Mouse (Mus musculus): ENCODE data around the gene Txnl4b. TPM values are rescaled to one million over a fixed set of nuclear protein-coding genes. Genes with fewer than 3 reads are reported as not detected.

The Txnl4b gene
- polyA plus RNA-seq, 1 experiment from 2014 or later: 22.4 TPM

DNA sequence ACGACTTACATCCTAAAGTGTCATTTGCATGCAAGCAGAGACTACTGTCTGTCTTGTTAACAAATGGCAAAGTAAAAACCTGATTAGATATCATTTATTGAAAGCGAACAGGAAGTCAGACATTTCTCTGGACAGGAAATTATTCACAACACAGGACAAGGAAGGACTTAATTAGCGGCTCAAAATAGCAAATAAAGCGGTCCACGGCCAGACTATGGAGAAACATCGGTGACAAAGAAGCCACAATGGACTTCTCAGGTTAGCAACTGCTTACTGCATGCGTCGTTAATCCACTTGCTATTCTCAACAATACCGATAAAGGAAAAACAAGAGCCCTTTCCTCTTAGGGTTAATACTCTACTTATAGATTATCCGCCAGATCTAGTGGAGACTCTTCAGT lies 926 bp upstream of the Txnl4b start:
- Histone ChIP-seq H3K27ac (ENCODE audit: low read length) (peak overlapping the region; percentile 95), H3K4me2 (ENCODE audit: low read depth, low read length) (peak overlapping the region; percentile 77), H3K4me3 (ENCODE audit: low read length) (peak overlapping the region; percentile 87), H3K9me3 (ENCODE audit: control insufficient read depth, low read length) (no peaks in the 10 kb centered on the region), H3K36me3 (ENCODE audit: control insufficient read depth, insufficient read depth, low read length) (no peaks in the 10 kb centered on the region), H3K4me1 (ENCODE audit: control insufficient read depth, insufficient read depth, low read length) (peaks cover 7% of the 10 kb centered on the region), H3K27me3 (replicated peaks; ENCODE audit: control insufficient read depth, insufficient read depth, low read length) (no peaks in the 10 kb centered on the region), H3K9ac (ENCODE audit: low read depth, low read length) (peak overlapping the region; percentile 92)
- 7% methylated on average over 10 of the region's 10 CpGs for WGBS
- ATAC-seq: no peak

DNA sequence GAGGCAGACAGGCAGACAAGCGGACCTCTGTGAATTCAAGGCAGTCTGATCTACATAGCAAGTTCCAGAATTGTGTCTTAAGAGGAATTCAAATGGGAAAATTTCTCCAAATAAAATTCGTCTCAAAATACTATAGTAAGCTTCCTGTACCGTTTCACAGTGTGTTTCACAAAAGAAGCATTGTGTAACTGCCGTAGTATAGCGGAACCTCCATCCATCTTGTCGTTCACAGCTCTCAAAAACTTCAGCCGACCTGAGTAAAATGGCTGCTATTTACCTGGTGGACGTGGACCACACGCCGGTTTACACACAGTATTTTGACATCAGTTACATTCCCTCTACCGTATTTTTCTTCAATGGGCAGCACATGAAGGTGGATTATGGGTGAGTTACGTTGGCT lies 5.4 kb downstream of the Txnl4b start:
- H3K27ac ChIP-seq (ENCODE audit: low read length): no peak overlapping the region
- 86% methylated on average over 12 of the region's 12 CpGs for WGBS
- H3K4me1 ChIP-seq (ENCODE audit: control insufficient read depth, insufficient read depth, low read length): 0 out of 2 replicates have a peak, but pooled peaks cover 3% of the 10 kb centered on the region
- no peak for ATAC-seq
- H3K9me3 ChIP-seq (ENCODE audit: control insufficient read depth, low read length): no peaks in the 10 kb centered on the region
- H3K9ac ChIP-seq (ENCODE audit: low read depth, low read length): no peak overlapping the region
- H3K27me3 ChIP-seq (replicated peaks; ENCODE audit: control insufficient read depth, insufficient read depth, low read length): no peaks in the 10 kb centered on the region
- no peak overlapping the region for H3K4me2 ChIP-seq (ENCODE audit: low read depth, low read length)
- H3K36me3 ChIP-seq (ENCODE audit: control insufficient read depth, insufficient read depth, low read length): 0 out of 2 replicates have a peak, but pooled peaks cover 3% of the 10 kb centered on the region
- no peak overlapping the region for H3K4me3 ChIP-seq (ENCODE audit: low read length)

DNA sequence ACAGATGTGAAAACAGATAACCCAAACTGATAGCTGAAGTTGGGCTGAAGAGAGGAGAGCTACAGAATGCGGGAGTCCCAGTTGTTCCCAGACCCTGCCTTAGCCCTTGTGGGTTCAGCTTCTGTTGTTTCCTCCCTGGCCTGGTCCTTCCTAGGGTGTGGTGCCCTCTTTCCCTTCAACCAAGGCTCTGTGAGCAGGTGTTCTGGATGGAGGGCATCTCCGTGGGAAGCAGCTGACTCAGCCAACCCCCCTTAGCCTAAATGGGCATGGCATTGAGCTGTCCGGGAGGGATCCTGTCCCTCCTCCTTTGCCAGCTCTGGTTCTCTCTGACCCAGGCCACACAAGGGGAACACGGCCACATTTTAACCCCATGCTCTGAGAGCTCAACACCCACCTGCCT lies 10.6 kb downstream of the Txnl4b start:
- 71% methylated on average over 4 of the region's 4 CpGs for WGBS
- no peak for ATAC-seq
- Histone ChIP-seq H3K4me1 (ENCODE audit: control insufficient read depth, insufficient read depth, low read length) (no peaks in the 10 kb centered on the region), H3K9ac (ENCODE audit: low read depth, low read length) (no peak overlapping the region), H3K4me3 (ENCODE audit: low read length) (no peak overlapping the region), H3K9me3 (ENCODE audit: control insufficient read depth, low read length) (no peaks in the 10 kb centered on the region), H3K27ac (ENCODE audit: low read length) (no peak overlapping the region), H3K27me3 (replicated peaks; ENCODE audit: control insufficient read depth, insufficient read depth, low read length) (no peaks in the 10 kb centered on the region), H3K36me3 (ENCODE audit: control insufficient read depth, insufficient read depth, low read length) (0 out of 2 replicates have a peak, but pooled peaks cover 3% of the 10 kb centered on the region), H3K4me2 (ENCODE audit: low read depth, low read length) (no peak overlapping the region)

DNA sequence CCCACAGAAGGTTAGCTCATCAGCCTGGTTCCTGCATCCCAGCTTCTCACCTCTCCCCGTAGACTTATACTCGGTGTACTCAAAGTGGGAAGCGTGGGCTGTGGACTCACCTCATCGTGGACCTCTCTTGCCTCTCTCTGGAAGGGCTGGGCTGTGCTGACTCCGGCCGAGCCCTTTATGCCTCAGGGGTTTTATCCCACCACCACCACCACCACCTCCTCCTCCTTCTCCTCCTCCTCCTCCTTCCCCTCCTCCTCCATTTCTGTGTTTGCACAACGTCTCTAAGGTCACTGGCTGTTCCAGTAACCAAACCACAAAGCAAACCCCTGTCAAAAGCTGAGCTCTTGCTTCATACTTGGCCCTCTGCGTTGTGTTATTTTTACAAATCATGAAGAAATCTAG lies 13.2 kb downstream of the Txnl4b start, which contains the start of gene Hp:
Gene Hp, minus strand, starts transcription at position 273 of the 402 bp plus-strand sequence.
- no peaks in the 10 kb centered on the region for H3K9me3 ChIP-seq (ENCODE audit: control insufficient read depth, low read length)
- H3K4me1 ChIP-seq (ENCODE audit: control insufficient read depth, insufficient read depth, low read length): no peaks in the 10 kb centered on the region
- H3K27ac ChIP-seq (ENCODE audit: low read length): no peak within 1 kb of the TSS
- no peak within 1 kb of the TSS for H3K4me3 ChIP-seq (ENCODE audit: low read length)
- 59% methylated on average over 8 of the region's 8 CpGs for WGBS
- no peak within 1 kb of the TSS for H3K9ac ChIP-seq (ENCODE audit: low read depth, low read length)
- no peaks in the 10 kb centered on the region for H3K36me3 ChIP-seq (ENCODE audit: control insufficient read depth, insufficient read depth, low read length)
- no peaks in the 10 kb centered on the region for H3K27me3 ChIP-seq (replicated peaks; ENCODE audit: control insufficient read depth, insufficient read depth, low read length)
- ATAC-seq: no peak
- H3K4me2 ChIP-seq (ENCODE audit: low read depth, low read length): no peak within 1 kb of the TSS

DNA sequence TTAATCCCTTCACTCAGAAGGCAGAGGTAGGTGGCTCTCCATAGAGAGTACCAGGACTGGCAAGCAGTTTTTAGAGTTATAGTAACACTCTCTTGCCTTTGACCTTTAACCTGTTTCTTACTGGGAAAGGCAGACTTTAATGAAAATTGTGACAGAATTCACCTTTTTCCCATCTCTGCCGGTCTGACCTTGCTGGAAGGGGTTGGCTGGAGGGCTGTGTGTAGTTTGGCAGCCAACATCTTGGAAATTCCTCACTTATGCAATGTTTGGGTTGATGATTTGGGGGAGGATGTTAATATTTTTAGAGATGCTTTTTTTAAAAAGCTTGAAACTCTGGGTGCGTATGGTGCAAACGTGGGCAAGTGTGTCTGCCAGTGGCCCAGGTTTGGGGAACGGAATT lies 18.6 kb downstream of the Txnl4b start:
- ATAC-seq: no peak
- no peaks in the 10 kb centered on the region for H3K27me3 ChIP-seq (replicated peaks; ENCODE audit: control insufficient read depth, insufficient read depth, low read length)
- no peaks in the 10 kb centered on the region for H3K9me3 ChIP-seq (ENCODE audit: control insufficient read depth, low read length)
- H3K9ac ChIP-seq (ENCODE audit: low read depth, low read length): no peak overlapping the region
- WGBS: 86% methylated on average over 4 of the region's 4 CpGs
- H3K36me3 ChIP-seq (ENCODE audit: control insufficient read depth, insufficient read depth, low read length): no peaks in the 10 kb centered on the region
- H3K4me2 ChIP-seq (ENCODE audit: low read depth, low read length): no peak overlapping the region
- H3K4me1 ChIP-seq (ENCODE audit: control insufficient read depth, insufficient read depth, low read length): no peaks in the 10 kb centered on the region
- H3K4me3 ChIP-seq (ENCODE audit: low read length): no peak overlapping the region
- no peak overlapping the region for H3K27ac ChIP-seq (ENCODE audit: low read length)

DNA sequence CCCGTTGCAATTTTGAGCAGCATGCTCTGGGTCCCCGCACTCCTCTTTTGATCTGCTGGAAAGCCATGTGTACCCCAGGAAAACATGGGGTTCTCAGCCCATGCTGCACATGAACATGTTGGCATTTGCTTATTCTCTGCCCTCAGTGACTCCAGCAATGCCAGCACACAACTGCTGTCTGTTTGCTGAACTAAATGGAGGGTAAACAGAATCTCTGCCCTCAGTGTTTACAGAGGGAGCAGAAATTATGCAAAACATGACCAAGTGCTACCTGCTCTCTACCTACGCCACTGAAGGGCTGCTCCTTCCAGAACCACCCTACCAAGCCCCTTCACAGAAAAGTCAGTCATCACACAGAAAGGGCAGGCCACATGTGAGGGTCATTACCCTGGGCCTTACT lies 19.1 kb downstream of the Txnl4b start:
- ATAC-seq: no peak
- WGBS: 71% methylated on average over 3 of the region's 3 CpGs
- Histone ChIP-seq H3K36me3 (ENCODE audit: control insufficient read depth, insufficient read depth, low read length) (no peaks in the 10 kb centered on the region), H3K27ac (ENCODE audit: low read length) (no peak overlapping the region), H3K4me2 (ENCODE audit: low read depth, low read length) (no peak overlapping the region), H3K9me3 (ENCODE audit: control insufficient read depth, low read length) (no peaks in the 10 kb centered on the region), H3K4me1 (ENCODE audit: control insufficient read depth, insufficient read depth, low read length) (no peaks in the 10 kb centered on the region), H3K4me3 (ENCODE audit: low read length) (no peak overlapping the region), H3K27me3 (replicated peaks; ENCODE audit: control insufficient read depth, insufficient read depth, low read length) (no peaks in the 10 kb centered on the region), H3K9ac (ENCODE audit: low read depth, low read length) (no peak overlapping the region)

DNA sequence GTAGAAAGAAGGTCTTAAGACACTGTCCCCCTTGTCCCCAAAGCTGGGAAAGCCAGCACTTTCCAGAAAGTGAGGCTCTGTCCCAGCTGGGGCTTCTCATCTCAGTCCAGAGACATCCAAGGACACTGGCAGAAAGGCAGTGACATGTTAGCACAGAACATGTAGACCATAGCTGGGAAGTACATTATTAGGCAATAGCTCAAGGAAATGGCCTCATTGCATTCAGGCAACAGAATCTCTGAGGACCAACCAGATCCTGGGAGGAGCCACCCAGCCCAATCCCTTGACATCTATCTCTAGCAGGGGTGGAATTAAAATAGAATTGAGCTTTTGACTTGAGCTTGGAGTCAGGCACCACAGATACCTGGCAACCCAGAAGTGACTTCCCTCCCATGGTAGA lies 20.0 kb downstream of the Txnl4b start:
- ATAC-seq: no peak
- H3K9ac ChIP-seq (ENCODE audit: low read depth, low read length): no peak overlapping the region
- no peaks in the 10 kb centered on the region for H3K4me1 ChIP-seq (ENCODE audit: control insufficient read depth, insufficient read depth, low read length)
- H3K4me3 ChIP-seq (ENCODE audit: low read length): no peak overlapping the region
- H3K27me3 ChIP-seq (replicated peaks; ENCODE audit: control insufficient read depth, insufficient read depth, low read length): no peaks in the 10 kb centered on the region
- no peaks in the 10 kb centered on the region for H3K36me3 ChIP-seq (ENCODE audit: control insufficient read depth, insufficient read depth, low read length)
- no peak overlapping the region for H3K27ac ChIP-seq (ENCODE audit: low read length)
- no peaks in the 10 kb centered on the region for H3K9me3 ChIP-seq (ENCODE audit: control insufficient read depth, low read length)
- H3K4me2 ChIP-seq (ENCODE audit: low read depth, low read length): no peak overlapping the region

DNA sequence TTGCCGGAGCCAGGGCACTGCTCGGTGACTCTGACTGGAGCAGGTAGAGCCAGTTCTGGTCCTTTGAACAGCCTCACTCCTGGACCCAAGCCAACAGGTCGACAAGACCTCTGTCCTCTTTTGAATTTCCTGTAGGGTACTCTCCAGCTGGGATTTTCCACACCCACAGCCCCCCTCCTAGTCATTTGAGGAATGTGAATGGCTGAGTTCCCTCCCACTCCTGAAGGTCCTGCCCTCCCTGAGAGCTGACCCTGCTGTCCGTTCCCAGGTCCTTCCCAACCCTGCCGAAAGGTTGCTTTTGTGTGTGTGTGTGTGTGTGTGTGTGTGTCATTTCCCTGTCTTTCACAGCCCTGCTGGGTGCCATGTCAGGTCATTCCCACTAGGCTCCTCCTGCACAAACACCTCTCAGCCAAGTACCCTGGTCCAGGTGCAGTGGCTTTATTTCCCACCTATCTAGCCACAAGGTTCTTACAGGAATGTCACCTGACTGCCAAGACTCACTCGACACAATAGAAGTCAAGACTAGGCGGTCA lies 21.3 kb downstream of the Txnl4b start:
- Histone ChIP-seq H3K27me3 (replicated peaks; ENCODE audit: control insufficient read depth, insufficient read depth, low read length) (no peaks in the 10 kb centered on the region), H3K4me3 (ENCODE audit: low read length) (no peak overlapping the region), H3K9ac (ENCODE audit: low read depth, low read length) (no peak overlapping the region), H3K9me3 (ENCODE audit: control insufficient read depth, low read length) (no peaks in the 10 kb centered on the region), H3K36me3 (ENCODE audit: control insufficient read depth, insufficient read depth, low read length) (no peaks in the 10 kb centered on the region), H3K4me2 (ENCODE audit: low read depth, low read length) (no peak overlapping the region), H3K4me1 (ENCODE audit: control insufficient read depth, insufficient read depth, low read length) (no peaks in the 10 kb centered on the region), H3K27ac (ENCODE audit: low read length) (no peak overlapping the region)
- peak; percentile 71 for ATAC-seq
- 43% methylated on average over 7 of the region's 7 CpGs for WGBS

DNA sequence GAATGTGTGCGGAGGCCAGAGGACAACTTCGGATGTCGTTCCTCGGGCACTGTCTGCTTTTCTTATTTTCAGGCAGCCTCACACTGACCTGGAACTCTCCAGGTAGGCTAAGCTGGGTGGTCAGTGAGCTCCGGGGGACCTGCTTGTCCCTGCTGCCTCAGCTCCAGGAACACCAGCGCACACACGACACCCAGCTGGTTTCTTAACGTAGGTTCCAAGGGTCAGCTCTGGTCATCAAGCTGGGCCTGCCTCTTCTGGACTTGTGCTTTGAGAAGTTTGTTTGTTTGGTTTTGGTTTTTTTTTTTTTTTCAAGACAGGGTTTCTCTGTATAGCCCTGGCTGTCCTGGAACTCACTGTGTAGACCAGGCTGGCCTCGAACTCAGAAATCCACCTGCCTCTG lies 25.2 kb downstream of the Txnl4b start:
- no peak overlapping the region for H3K9ac ChIP-seq (ENCODE audit: low read depth, low read length)
- no peak overlapping the region for H3K4me3 ChIP-seq (ENCODE audit: low read length)
- 90% methylated on average over 9 of the region's 9 CpGs for WGBS
- H3K27ac ChIP-seq (ENCODE audit: low read length): no peak overlapping the region
- no peaks in the 10 kb centered on the region for H3K4me1 ChIP-seq (ENCODE audit: control insufficient read depth, insufficient read depth, low read length)
- no peak for ATAC-seq
- no peak overlapping the region for H3K4me2 ChIP-seq (ENCODE audit: low read depth, low read length)
- no peaks in the 10 kb centered on the region for H3K9me3 ChIP-seq (ENCODE audit: control insufficient read depth, low read length)
- H3K36me3 ChIP-seq (ENCODE audit: control insufficient read depth, insufficient read depth, low read length): no peaks in the 10 kb centered on the region; the same call in none of the 2 replicates
- no peaks in the 10 kb centered on the region for H3K27me3 ChIP-seq (replicated peaks; ENCODE audit: control insufficient read depth, insufficient read depth, low read length)

DNA sequence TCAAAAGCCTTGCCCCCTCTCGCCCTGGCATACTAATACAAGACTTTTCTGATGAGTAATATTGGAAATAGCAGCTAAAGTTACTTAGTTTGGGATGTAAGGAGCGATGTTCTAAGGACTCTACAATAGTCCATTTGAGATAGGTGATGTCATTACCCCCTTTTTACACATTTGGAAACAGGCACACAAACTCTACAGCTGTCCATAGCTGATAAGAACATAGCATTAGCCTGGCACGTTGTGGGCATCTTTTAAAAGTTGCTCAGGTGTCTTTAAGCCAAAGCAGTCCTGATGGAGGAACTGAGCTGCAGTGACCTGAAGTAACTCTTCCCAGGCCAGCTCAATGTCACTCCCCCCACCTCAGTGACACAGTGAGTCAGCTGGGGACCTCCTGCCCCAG lies 25.7 kb downstream of the Txnl4b start:
- H3K4me1 ChIP-seq (ENCODE audit: control insufficient read depth, insufficient read depth, low read length): no peaks in the 10 kb centered on the region
- ATAC-seq: no peak
- H3K9me3 ChIP-seq (ENCODE audit: control insufficient read depth, low read length): no peaks in the 10 kb centered on the region
- no peaks in the 10 kb centered on the region for H3K27me3 ChIP-seq (replicated peaks; ENCODE audit: control insufficient read depth, insufficient read depth, low read length)
- no peaks in the 10 kb centered on the region; the same call in none of the 2 replicates for H3K36me3 ChIP-seq (ENCODE audit: control insufficient read depth, insufficient read depth, low read length)
- no peak overlapping the region for H3K27ac ChIP-seq (ENCODE audit: low read length)
- no peak overlapping the region for H3K4me2 ChIP-seq (ENCODE audit: low read depth, low read length)
- H3K9ac ChIP-seq (ENCODE audit: low read depth, low read length): no peak overlapping the region
- WGBS: 86% methylated on average over 3 of the region's 3 CpGs
- no peak overlapping the region for H3K4me3 ChIP-seq (ENCODE audit: low read length)

All from intestine, embryonic 16.5 days (tissue).